Mouse (Mus musculus) limb, embryonic 10.5 days (tissue): Measurements from ENCODE around the gene Fbxw2. TPM values are rescaled to one million over a fixed set of nuclear protein-coding genes. Genes with fewer than 3 reads are reported as not detected.
A peak's percentile ranks its signal among the peaks of the same experiment; 100 is the strongest.
"Not testable (repeated sequence)": the region's sequence is repeated elsewhere in the genome, so short reads cannot be mapped to it uniquely, and the experiment has no call there.

Source experiments
- DNase-seq: peaks from one replicate; pipeline ENCODE4 v3.0.0-alpha.2; 2017; ENCODE audit warnings: low spot score
- H3K27ac ChIP-seq: fragments of 300-500 bp; sonication (generic); 2 replicates; pipeline ENCODE4 v1.5.1; 2016; ENCODE audit warnings: mild to moderate bottlenecking
- H3K27me3 ChIP-seq: fragments of 300-500 bp; sonication (generic); 2 replicates; pipeline ENCODE4 v1.6.1; 2016; ENCODE audit warnings: low read depth, mild to moderate bottlenecking; ENCODE audit not compliant: poor library complexity, severe bottlenecking
- H3K36me3 ChIP-seq: fragments of 300-500 bp; sonication (generic); 2 replicates; pipeline ENCODE4 v1.6.1; 2016; ENCODE audit warnings: mild to moderate bottlenecking, moderate library complexity
- H3K4me1 ChIP-seq: fragments of 300-500 bp; sonication (generic); 2 replicates; pipeline ENCODE4 v1.6.1; 2016
- H3K4me3 ChIP-seq: fragments of 300-500 bp; sonication (generic); 2 replicates; pipeline ENCODE4 v1.5.1; 2016; ENCODE audit warnings: mild to moderate bottlenecking, moderate library complexity
- H3K9me3 ChIP-seq: fragments of 300-500 bp; sonication (generic); replicated peaks from 2 replicates; pipeline ENCODE4 v1.6.1; 2016; ENCODE audit warnings: mild to moderate bottlenecking
- WGBS: fragments of 180-500 bp; shearing (Covaris S2); methylation state at CpG from one replicate; pipeline ENCODE4 v1.1.7; 2016; 5-methylcytosine and 5-hydroxymethylcytosine counted together
- polyA plus RNA-seq: library from polyadenylated mRNA; unstranded; fragments of >200 nt; fragmentation: Nextera tagmentation; extraction: Ambion mirVana; gene quantifications from 2 replicates; pipeline ENCODE4 v1.2.1, GENCODE M21; 2016

The Fbxw2 gene
- polyA plus RNA-seq, result 69.7 and 81.2 TPM in 2 replicates

GRCm38 (mm10) chr2:34825827-34826459 is at the start of gene Fbxw2:
TSS of gene Fbxw2 (minus strand) at chr2:34826311.
- H3K4me3 ChIP-seq, result peak within 1 kb of the TSS; percentile 91
- H3K27ac ChIP-seq, result peak within 1 kb of the TSS; percentile 89
- 0 out of 2 replicates have a peak, but pooled peaks cover 2% of the 10 kb centered on the region for H3K9me3 ChIP-seq
- H3K36me3 ChIP-seq, result peaks cover 16% of the 10 kb centered on the region
- H3K27me3 ChIP-seq, result no peaks in the 10 kb centered on the region
- peaks cover 17% of the 10 kb centered on the region for H3K4me1 ChIP-seq
- peak; percentile 97 for DNase-seq
- WGBS, result under 1% methylated on average over 57 of the region's 57 CpGs

GRCm38 (mm10) chr2:34874816-34875345 is 48.8 kb upstream of the Fbxw2 start, which contains the start of gene Psmd5:
TSS of gene Psmd5 (minus strand) at chr2:34874968.
- Histone ChIP-seq H3K9me3 (no peaks in the 10 kb centered on the region), H3K4me3 (peak within 1 kb of the TSS; percentile 23), H3K27ac (no peak within 1 kb of the TSS), H3K27me3 (peaks cover 53% of the 10 kb centered on the region), H3K4me1 (peaks cover 16% of the 10 kb centered on the region), H3K36me3 (no peaks in the 10 kb centered on the region)
- no peak for DNase-seq
- 13% methylated on average over 8 of the region's 8 CpGs for WGBS

GRCm38 (mm10) chr2:34874271-34874670 is 48.2 kb upstream of the Fbxw2 start, which contains the start of gene Cutal:
TSS of gene Cutal (plus strand) at chr2:34874396.
- WGBS, result 2% methylated on average over 14 of the region's 14 CpGs
- peak; percentile 45 for DNase-seq
- peak within 1 kb of the TSS; percentile 23 for H3K4me3 ChIP-seq

GRCm38 (mm10) chr2:34870520-34871474 is 44.7 kb upstream of the Fbxw2 start:
- peak; percentile 95 for DNase-seq
- H3K36me3 ChIP-seq, result peaks cover 19% of the 10 kb centered on the region
- WGBS, result under 1% methylated on average over 67 of the region's 67 CpGs

More at GRCm38 (mm10) chr2:34874271-34874670, 48.2 kb upstream of the Fbxw2 start, which contains the start of gene Cutal:
- Histone ChIP-seq H3K27me3 (peaks cover 53% of the 10 kb centered on the region), H3K36me3 (no peaks in the 10 kb centered on the region), H3K4me1 (peaks cover 22% of the 10 kb centered on the region), H3K27ac (no peak within 1 kb of the TSS), H3K9me3 (no peaks in the 10 kb centered on the region)

GRCm38 (mm10) chr2:34869680-34870079 is 43.6 kb upstream of the Fbxw2 start:
- H3K4me3 ChIP-seq, result peak overlapping the region; percentile 92
- H3K36me3 ChIP-seq, result peaks cover 30% of the 10 kb centered on the region
- DNase-seq, result no peak
- H3K9me3 ChIP-seq, result no peaks in the 10 kb centered on the region
- peaks cover 26% of the 10 kb centered on the region for H3K27me3 ChIP-seq
- 64% methylated on average over 5 of the region's 5 CpGs for WGBS
- H3K27ac ChIP-seq, result no peak overlapping the region
- peaks cover 26% of the 10 kb centered on the region for H3K4me1 ChIP-seq

More at GRCm38 (mm10) chr2:34870520-34871474, 44.7 kb upstream of the Fbxw2 start:
- Histone ChIP-seq H3K9me3 (no peaks in the 10 kb centered on the region), H3K27ac (peak overlapping the region; percentile 96), H3K4me3 (peak overlapping the region; percentile 92), H3K27me3 (peaks cover 35% of the 10 kb centered on the region), H3K4me1 (peaks cover 26% of the 10 kb centered on the region)

GRCm38 (mm10) chr2:34857728-34858127 is 31.6 kb upstream of the Fbxw2 start:
- no peak overlapping the region for H3K27ac ChIP-seq
- no peak for DNase-seq
- H3K36me3 ChIP-seq, result peaks cover 95% of the 10 kb centered on the region
- no peak overlapping the region for H3K4me3 ChIP-seq
- H3K9me3 ChIP-seq, result no peaks in the 10 kb centered on the region
- H3K27me3 ChIP-seq, result no peaks in the 10 kb centered on the region
- H3K4me1 ChIP-seq, result no peaks in the 10 kb centered on the region
- 91% methylated on average over 8 of the region's 8 CpGs for WGBS

- no peak overlapping the region for H3K27ac ChIP-seq
- no peaks in the 10 kb centered on the region for H3K4me1 ChIP-seq
- no peak overlapping the region for H3K4me3 ChIP-seq
- no peaks in the 10 kb centered on the region for H3K9me3 ChIP-seq
- no peak for DNase-seq
- WGBS, result 90% methylated on average over 4 of the region's 4 CpGs
- peaks cover 100% of the 10 kb centered on the region for H3K36me3 ChIP-seq
- H3K27me3 ChIP-seq, result no peaks in the 10 kb centered on the region
Observed at GRCm38 (mm10) chr2:34855265-34855664, 29.2 kb upstream of the Fbxw2 start.

- no peaks in the 10 kb centered on the region for H3K4me1 ChIP-seq
- H3K27ac ChIP-seq, result no peak overlapping the region
- no peaks in the 10 kb centered on the region for H3K27me3 ChIP-seq
- H3K9me3 ChIP-seq, result no peaks in the 10 kb centered on the region
- DNase-seq, result no peak
- H3K4me3 ChIP-seq, result no peak overlapping the region
- WGBS, result 87% methylated on average over 1 of the region's 1 CpGs
- peaks cover 42% of the 10 kb centered on the region for H3K36me3 ChIP-seq
Observed at GRCm38 (mm10) chr2:34847702-34848101, 21.6 kb upstream of the Fbxw2 start.

GRCm38 (mm10) chr2:34843211-34843939 is 17.3 kb upstream of the Fbxw2 start:
- Histone ChIP-seq H3K4me1 (no peaks in the 10 kb centered on the region), H3K27me3 (no peaks in the 10 kb centered on the region), H3K36me3 (no peaks in the 10 kb centered on the region), H3K4me3 (no peak overlapping the region), H3K27ac (no peak overlapping the region), H3K9me3 (no peaks in the 10 kb centered on the region)
- no peak for DNase-seq
- WGBS, result 89% methylated on average over 11 of the region's 11 CpGs

- H3K4me1 ChIP-seq, result no peaks in the 10 kb centered on the region
- WGBS, result 92% methylated on average over 8 of the region's 8 CpGs
- no peak for DNase-seq
- no peak overlapping the region for H3K27ac ChIP-seq
- H3K36me3 ChIP-seq, result no peaks in the 10 kb centered on the region
- H3K4me3 ChIP-seq, result no peak overlapping the region
- H3K27me3 ChIP-seq, result no peaks in the 10 kb centered on the region
- no peaks in the 10 kb centered on the region for H3K9me3 ChIP-seq
Observed at GRCm38 (mm10) chr2:34841706-34842105, 15.6 kb upstream of the Fbxw2 start.

- not testable (repeated sequence) for H3K27me3 ChIP-seq, H3K4me1 ChIP-seq, H3K4me3 ChIP-seq, DNase-seq, H3K27ac ChIP-seq, H3K36me3 ChIP-seq, H3K9me3 ChIP-seq
- 80% methylated on average over 5 of the region's 5 CpGs for WGBS
Observed at GRCm38 (mm10) chr2:34840143-34840542, 14.0 kb upstream of the Fbxw2 start.

GRCm38 (mm10) chr2:34835669-34836068 is 9.6 kb upstream of the Fbxw2 start:
- DNase-seq, result no peak

More at GRCm38 (mm10) chr2:34835669-34836068, 9.6 kb upstream of the Fbxw2 start:
- Histone ChIP-seq H3K27me3 (no peaks in the 10 kb centered on the region), H3K36me3 (no peaks in the 10 kb centered on the region), H3K4me1 (no peaks in the 10 kb centered on the region), H3K9me3 (no peaks in the 10 kb centered on the region), H3K4me3 (no peak overlapping the region), H3K27ac (no peak overlapping the region)
- 80% methylated on average over 3 of the region's 3 CpGs for WGBS
